Mouse (Mus musculus) kidney, embryonic 15.5 days (tissue): ENCODE measurements around the gene Baiap2l1. TPM values are rescaled to one million over a fixed set of nuclear protein-coding genes. Genes with fewer than 3 reads are reported as not detected.

Experiments used
- ATAC-seq: fragments of 200-750 bp; cut with Nextera tagmentation; replicated peaks from 2 replicates; pipeline ENCODE4 v1.8.0; 2017; ENCODE audit warnings: moderate TSS enrichment; ENCODE audit not compliant: low FRiP score
- H3K27ac ChIP-seq: fragments of 300-500 bp; sonication (generic); 2 replicates; pipeline ENCODE4 v1.5.1; 2015; ENCODE audit warnings: mild to moderate bottlenecking, inconsistent platforms
- H3K27me3 ChIP-seq: fragments of 300-500 bp; sonication (generic); 2 replicates; pipeline ENCODE4 v1.6.1; 2015; ENCODE audit warnings: inconsistent platforms
- H3K36me3 ChIP-seq: fragments of 300-500 bp; sonication (generic); 2 replicates; pipeline ENCODE4 v1.6.1; 2015; ENCODE audit warnings: inconsistent platforms
- H3K4me1 ChIP-seq: fragments of 300-500 bp; sonication (generic); 2 replicates; pipeline ENCODE4 v1.6.1; 2015; ENCODE audit warnings: inconsistent platforms
- H3K4me2 ChIP-seq: fragments of 300-500 bp; sonication (generic); 2 replicates; pipeline ENCODE4 v1.6.1; 2015; ENCODE audit warnings: moderate library complexity, mild to moderate bottlenecking, inconsistent platforms
- H3K4me3 ChIP-seq: fragments of 300-500 bp; sonication (generic); replicated peaks from 2 replicates; pipeline ENCODE4 v1.5.1; 2015; ENCODE audit warnings: mild to moderate bottlenecking, inconsistent platforms
- H3K9ac ChIP-seq: fragments of 300-500 bp; sonication (generic); 2 replicates; pipeline ENCODE4 v1.6.1; 2015; ENCODE audit warnings: mild to moderate bottlenecking, inconsistent platforms
- H3K9me3 ChIP-seq: fragments of 300-500 bp; sonication (generic); replicated peaks from 2 replicates; pipeline ENCODE4 v1.6.1; 2016; ENCODE audit warnings: inconsistent platforms
- WGBS: fragments of 180-500 bp; shearing (Covaris S2); methylation state at CpG from one replicate; pipeline ENCODE4 v1.1.7; 2015; ENCODE audit warnings: mixed read lengths; 5-methylcytosine and 5-hydroxymethylcytosine counted together
- polyA plus RNA-seq: library from polyadenylated mRNA; unstranded; fragments of >200 nt; fragmentation: Nextera tagmentation; extraction: Ambion mirVana; gene quantifications from 2 replicates; pipeline ENCODE4 v1.2.1, GENCODE M21; 2015

Baiap2l1 gene
- polyA plus RNA-seq, result 14.8 and 15.2 TPM in 2 replicates

DNA sequence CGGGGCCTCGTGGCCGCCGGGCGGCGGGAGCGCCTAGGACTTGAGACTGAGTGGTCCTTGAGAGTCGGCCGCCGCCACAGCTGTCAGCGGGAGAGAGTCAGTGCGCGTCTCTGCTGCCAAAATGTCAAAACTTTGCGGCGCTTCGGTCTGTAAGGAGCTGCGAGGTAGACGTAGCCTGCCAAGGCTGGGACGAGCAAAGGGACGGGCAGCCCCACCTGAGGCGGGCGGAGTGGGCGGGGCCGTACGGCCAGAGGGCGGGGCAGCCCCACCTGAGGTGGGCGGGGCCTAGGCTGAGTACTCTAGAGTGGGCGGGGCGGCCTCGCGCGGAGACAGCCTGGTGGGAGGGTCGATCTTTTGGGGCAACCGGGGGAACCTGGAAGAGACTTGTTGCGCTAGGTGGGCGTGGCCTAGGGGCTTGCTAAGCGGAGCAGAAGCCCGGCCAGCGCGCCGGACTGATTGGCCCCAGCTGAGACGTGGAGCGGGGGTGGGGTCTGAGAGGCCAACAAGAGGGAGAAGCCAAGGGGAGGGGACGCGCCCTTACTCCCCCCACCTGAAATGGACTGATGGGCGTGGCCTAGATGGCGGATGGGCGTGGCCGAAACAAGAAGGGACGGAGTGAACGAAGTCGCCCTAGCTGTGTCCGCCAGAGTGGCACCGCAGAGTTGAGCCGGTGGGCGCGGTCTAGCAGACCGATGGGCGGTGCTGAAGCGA, at the start of gene Baiap2l1:
TSS of gene Baiap2l1 (minus strand) at position 232 of the 711 bp plus-strand sequence.
- Histone ChIP-seq H3K27me3 (no peaks in the 10 kb centered on the region), H3K4me3 (peak within 1 kb of the TSS; percentile 64), H3K36me3 (no peaks in the 10 kb centered on the region), H3K4me2 (peak within 1 kb of the TSS; percentile 90), H3K27ac (peak within 1 kb of the TSS; percentile 91), H3K9ac (peak within 1 kb of the TSS; percentile 73), H3K4me1 (peaks cover 44% of the 10 kb centered on the region), H3K9me3 (no peaks in the 10 kb centered on the region)
- ATAC-seq, result peak; percentile 97
- WGBS, result under 1% methylated on average over 58 of the region's 60 CpGs

DNA sequence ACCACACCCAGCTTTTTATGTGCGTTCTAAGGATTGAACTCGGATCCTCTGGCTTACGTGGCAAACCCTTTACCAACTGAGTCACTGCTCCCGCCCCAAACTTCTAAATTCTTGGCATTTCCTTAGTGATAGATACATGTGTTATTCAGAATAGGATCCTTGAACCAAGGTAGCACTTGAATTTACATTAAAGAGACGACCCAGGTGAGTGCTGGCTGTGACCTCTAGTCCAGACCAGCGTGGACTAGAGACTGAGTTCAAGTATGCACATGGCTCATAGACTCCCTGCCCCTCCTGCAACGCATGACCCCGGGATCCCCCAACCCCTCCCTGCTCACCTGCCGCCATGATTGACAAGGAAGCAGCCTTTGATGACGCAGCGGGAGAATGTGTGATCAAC, 48.3 kb upstream of the Baiap2l1 start:
- no peak for ATAC-seq
- no peak overlapping the region for H3K27ac ChIP-seq
- H3K27me3 ChIP-seq, result no peaks in the 10 kb centered on the region
- H3K36me3 ChIP-seq, result no peaks in the 10 kb centered on the region
- no peak overlapping the region for H3K4me2 ChIP-seq
- 86% methylated on average over 11 of the region's 11 CpGs for WGBS
- no peak overlapping the region for H3K4me3 ChIP-seq
- no peak overlapping the region for H3K9ac ChIP-seq
- peaks cover 4% of the 10 kb centered on the region; the same call in 1 of the 2 replicates for H3K4me1 ChIP-seq
- H3K9me3 ChIP-seq, result no peaks in the 10 kb centered on the region

DNA sequence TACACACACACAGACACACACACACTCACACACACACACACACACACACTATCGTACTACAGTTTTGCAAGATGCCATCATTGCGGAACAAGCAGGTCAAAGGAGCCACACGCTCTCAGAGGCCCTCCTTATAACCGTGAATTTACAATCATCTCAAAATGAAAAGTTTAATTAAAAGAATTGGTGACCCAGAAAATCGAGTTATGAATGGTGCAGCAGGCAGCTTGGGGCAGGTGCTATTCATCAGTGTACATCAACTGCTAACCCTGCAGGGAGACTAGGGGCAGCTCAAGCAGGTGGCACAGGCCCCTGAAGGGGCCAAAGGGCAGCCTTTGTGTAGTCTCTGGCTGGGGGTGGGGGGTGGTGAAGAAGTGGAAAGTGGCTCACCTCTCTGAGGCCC, 42.9 kb upstream of the Baiap2l1 start:
- ATAC-seq, result no peak
- Histone ChIP-seq H3K4me2 (no peak overlapping the region), H3K27ac (no peak overlapping the region), H3K9ac (no peak overlapping the region), H3K27me3 (no peaks in the 10 kb centered on the region), H3K4me1 (peaks cover 4% of the 10 kb centered on the region; the same call in 1 of the 2 replicates), H3K36me3 (no peaks in the 10 kb centered on the region), H3K9me3 (no peaks in the 10 kb centered on the region), H3K4me3 (no peak overlapping the region)
- 63% methylated on average over 5 of the region's 5 CpGs for WGBS

GRCm38 (mm10) chr5:144397566-144397965, 39.7 kb upstream of the Baiap2l1 start:
- H3K9ac ChIP-seq, result no peak overlapping the region
- H3K36me3 ChIP-seq, result no peaks in the 10 kb centered on the region
- ATAC-seq, result no peak
- H3K4me1 ChIP-seq, result peaks cover 4% of the 10 kb centered on the region; the same call in 1 of the 2 replicates
- H3K27me3 ChIP-seq, result no peaks in the 10 kb centered on the region
- H3K9me3 ChIP-seq, result no peaks in the 10 kb centered on the region
- WGBS, result 9% methylated on average over 7 of the region's 9 CpGs
- no peak overlapping the region for H3K4me3 ChIP-seq
- no peak overlapping the region for H3K4me2 ChIP-seq
- H3K27ac ChIP-seq, result no peak overlapping the region

GRCm38 (mm10) chr5:144394142-144394541, 36.2 kb upstream of the Baiap2l1 start:
- Histone ChIP-seq H3K4me1 (no peaks in the 10 kb centered on the region), H3K9me3 (no peaks in the 10 kb centered on the region), H3K27me3 (no peaks in the 10 kb centered on the region), H3K27ac (no peak overlapping the region), H3K9ac (no peak overlapping the region), H3K4me3 (no peak overlapping the region), H3K4me2 (no peak overlapping the region), H3K36me3 (no peaks in the 10 kb centered on the region)
- ATAC-seq, result no peak
- WGBS, result 90% methylated on average over 2 of the region's 2 CpGs

- no peaks in the 10 kb centered on the region for H3K27me3 ChIP-seq
- H3K9ac ChIP-seq, result no peak overlapping the region
- no peak for ATAC-seq
- no peak overlapping the region for H3K27ac ChIP-seq
- no peaks in the 10 kb centered on the region for H3K36me3 ChIP-seq
- H3K4me3 ChIP-seq, result no peak overlapping the region
- 11% methylated on average over 6 of the region's 6 CpGs for WGBS
- no peaks in the 10 kb centered on the region for H3K4me1 ChIP-seq
- H3K9me3 ChIP-seq, result no peaks in the 10 kb centered on the region
- H3K4me2 ChIP-seq, result no peak overlapping the region
Measured at GRCm38 (mm10) chr5:144387851-144388250, 29.9 kb upstream of the Baiap2l1 start.

DNA sequence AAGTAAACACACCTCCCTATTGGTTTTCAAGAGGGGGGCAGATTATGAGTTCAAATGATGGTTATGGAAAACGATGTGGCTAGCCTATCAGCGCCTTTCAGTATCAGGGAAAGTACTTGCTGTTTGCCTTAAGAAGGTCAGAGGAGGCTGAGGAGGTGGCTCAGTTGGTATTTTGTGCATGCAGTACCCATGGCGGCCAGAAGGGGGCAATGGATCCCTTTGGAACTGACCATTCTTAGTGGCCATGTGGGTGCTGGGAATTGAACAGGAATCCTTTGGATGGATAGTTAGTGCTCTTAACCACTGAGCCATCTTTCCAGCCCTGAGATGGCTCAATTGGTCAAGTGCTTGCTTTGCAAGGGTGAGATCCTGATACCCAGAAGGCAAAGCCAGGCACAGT, 26.0 kb upstream of the Baiap2l1 start:
- ATAC-seq, result no peak
- Histone ChIP-seq H3K4me1 (no peaks in the 10 kb centered on the region), H3K4me3 (no peak overlapping the region), H3K4me2 (no peak overlapping the region), H3K36me3 (no peaks in the 10 kb centered on the region), H3K9me3 (no peaks in the 10 kb centered on the region), H3K9ac (no peak overlapping the region), H3K27ac (no peak overlapping the region), H3K27me3 (no peaks in the 10 kb centered on the region)
- WGBS, result 72% methylated on average over 3 of the region's 3 CpGs

GRCm38 (mm10) chr5:144381782-144382181, 23.9 kb upstream of the Baiap2l1 start:
- 81% methylated on average over 3 of the region's 3 CpGs for WGBS
- Histone ChIP-seq H3K9ac (no peak overlapping the region), H3K27me3 (no peaks in the 10 kb centered on the region), H3K4me3 (no peak overlapping the region), H3K27ac (no peak overlapping the region), H3K4me2 (no peak overlapping the region), H3K36me3 (no peaks in the 10 kb centered on the region), H3K4me1 (no peaks in the 10 kb centered on the region), H3K9me3 (no peaks in the 10 kb centered on the region)
- ATAC-seq, result no peak

- no peak overlapping the region for H3K4me3 ChIP-seq
- no peaks in the 10 kb centered on the region for H3K4me1 ChIP-seq
- H3K27me3 ChIP-seq, result no peaks in the 10 kb centered on the region
- no peak overlapping the region for H3K4me2 ChIP-seq
- no peak for ATAC-seq
- WGBS, result 67% methylated on average over 7 of the region's 7 CpGs
- no peaks in the 10 kb centered on the region for H3K36me3 ChIP-seq
- H3K9ac ChIP-seq, result no peak overlapping the region
- H3K9me3 ChIP-seq, result no peaks in the 10 kb centered on the region
- no peak overlapping the region for H3K27ac ChIP-seq
Measured at GRCm38 (mm10) chr5:144380689-144381088, 22.8 kb upstream of the Baiap2l1 start.

GRCm38 (mm10) chr5:144379431-144379830, 21.5 kb upstream of the Baiap2l1 start:
- Histone ChIP-seq H3K27me3 (no peaks in the 10 kb centered on the region), H3K4me3 (no peak overlapping the region), H3K4me1 (no peaks in the 10 kb centered on the region), H3K9me3 (no peaks in the 10 kb centered on the region), H3K9ac (no peak overlapping the region), H3K4me2 (no peak overlapping the region), H3K36me3 (no peaks in the 10 kb centered on the region), H3K27ac (no peak overlapping the region)
- 89% methylated on average over 4 of the region's 4 CpGs for WGBS
- no peak for ATAC-seq

DNA sequence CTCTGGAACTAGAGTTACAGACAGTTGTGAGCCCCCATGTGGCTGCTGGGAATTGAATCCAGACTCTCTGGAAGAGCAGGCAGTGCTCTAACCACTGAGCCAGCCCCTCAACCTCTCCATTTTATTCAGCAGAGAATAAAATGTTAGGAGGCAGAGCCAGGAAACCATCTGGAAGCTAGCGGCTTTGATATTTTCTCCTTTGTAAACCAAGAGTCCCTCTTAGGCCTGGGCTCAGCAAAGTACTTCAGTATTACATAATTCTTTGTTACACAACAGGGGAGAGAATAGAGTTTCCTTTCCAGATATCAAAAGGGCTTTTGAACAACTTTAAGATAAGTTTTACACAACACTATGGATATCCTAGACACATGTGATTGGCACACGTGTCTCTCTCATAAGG, 15.0 kb upstream of the Baiap2l1 start:
- Histone ChIP-seq H3K4me3 (no peak overlapping the region), H3K4me2 (no peak overlapping the region), H3K36me3 (no peaks in the 10 kb centered on the region), H3K27ac (no peak overlapping the region), H3K27me3 (no peaks in the 10 kb centered on the region), H3K9me3 (no peaks in the 10 kb centered on the region), H3K4me1 (no peaks in the 10 kb centered on the region), H3K9ac (no peak overlapping the region)
- no peak for ATAC-seq
- 86% methylated on average over 2 of the region's 2 CpGs for WGBS

DNA sequence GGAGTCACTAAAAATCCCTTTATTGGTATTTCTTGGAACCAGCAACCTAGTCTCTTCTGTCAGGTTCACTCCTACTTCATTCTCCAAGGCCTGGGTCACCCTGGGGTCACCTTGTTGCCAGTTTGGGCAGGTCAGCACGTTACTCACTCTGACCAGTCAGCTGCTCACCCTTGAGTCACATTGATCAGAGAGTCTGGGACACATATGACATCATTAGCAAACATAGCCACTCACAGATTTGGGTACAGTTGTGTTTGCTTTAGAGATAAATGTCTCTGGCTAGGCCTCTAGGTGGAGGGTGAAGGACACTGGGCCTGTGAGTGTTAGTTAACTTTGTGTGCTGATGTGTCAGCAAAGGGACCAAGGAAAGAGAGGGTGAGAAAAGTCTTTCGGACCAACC, 14.3 kb upstream of the Baiap2l1 start:
- Histone ChIP-seq H3K4me3 (no peak overlapping the region), H3K36me3 (no peaks in the 10 kb centered on the region), H3K9ac (no peak overlapping the region), H3K9me3 (no peaks in the 10 kb centered on the region), H3K4me1 (no peaks in the 10 kb centered on the region), H3K27me3 (no peaks in the 10 kb centered on the region), H3K27ac (no peak overlapping the region), H3K4me2 (no peak overlapping the region)
- 47% methylated on average over 2 of the region's 2 CpGs for WGBS
- ATAC-seq, result 0 out of 2 replicates have a peak, but pooled peaks have one; percentile 15

GRCm38 (mm10) chr5:144370986-144371385, 13.1 kb upstream of the Baiap2l1 start:
- WGBS, result 6% methylated on average over 6 of the region's 6 CpGs
- H3K4me1 ChIP-seq, result no peaks in the 10 kb centered on the region
- no peaks in the 10 kb centered on the region for H3K9me3 ChIP-seq
- H3K27ac ChIP-seq, result no peak overlapping the region
- no peaks in the 10 kb centered on the region for H3K36me3 ChIP-seq
- no peak overlapping the region for H3K4me3 ChIP-seq
- H3K27me3 ChIP-seq, result no peaks in the 10 kb centered on the region
- 0 out of 2 replicates have a peak, but pooled peaks have one; percentile 22 for ATAC-seq
- H3K9ac ChIP-seq, result no peak overlapping the region
- H3K4me2 ChIP-seq, result no peak overlapping the region
